Mouse (Mus musculus): ENCODE data around the gene Tnrc18. TPM values are rescaled to one million over a fixed set of nuclear protein-coding genes. Genes with fewer than 3 reads are reported as not detected.
"Not testable (repeated sequence)": the region's sequence is repeated elsewhere in the genome, so short reads cannot be mapped to it uniquely, and the experiment has no call there.

Tnrc18 gene
- polyA plus RNA-seq, 1 experiment from 2014 or later = 39.3 TPM

- Histone ChIP-seq H3K27me3 (ENCODE audit: insufficient read depth, poor library complexity, severe bottlenecking) (no peaks in the 10 kb centered on the region), H3K36me3 (no peaks in the 10 kb centered on the region), H3K9me3 (no peaks in the 10 kb centered on the region), H3K4me3 (no peak overlapping the region), H3K4me1 (replicated peaks) (peaks cover 21% of the 10 kb centered on the region), H3K27ac (peak overlapping the region; percentile 75; the same call in 1 of the 2 replicates)
- no peak for DNase-seq (ENCODE audit: low spot score)
- WGBS = 78% methylated on average over 8 of the region's 8 CpGs
These were observed 24.1 kb upstream of the Tnrc18 start for GRCm38 (mm10) chr5:142841372-142842136.

GRCm38 (mm10) chr5:142837427-142837826 is 20.0 kb upstream of the Tnrc18 start:
- not testable (repeated sequence) for H3K9me3 ChIP-seq; H3K27me3 ChIP-seq (ENCODE audit: insufficient read depth, poor library complexity, severe bottlenecking); H3K36me3 ChIP-seq; H3K27ac ChIP-seq; DNase-seq (ENCODE audit: low spot score); H3K4me3 ChIP-seq
- WGBS = 96% methylated on average over 2 of the region's 2 CpGs
- H3K4me1 ChIP-seq (replicated peaks) = peaks cover 19% of the 10 kb centered on the region

GRCm38 (mm10) chr5:142836891-142837290 is 19.4 kb upstream of the Tnrc18 start:
- DNase-seq (ENCODE audit: low spot score) = no peak
- no peak overlapping the region for H3K27ac ChIP-seq
- H3K27me3 ChIP-seq (ENCODE audit: insufficient read depth, poor library complexity, severe bottlenecking) = no peaks in the 10 kb centered on the region
- H3K9me3 ChIP-seq = no peaks in the 10 kb centered on the region
- peaks cover 13% of the 10 kb centered on the region for H3K4me1 ChIP-seq (replicated peaks)
- H3K36me3 ChIP-seq = no peaks in the 10 kb centered on the region
- WGBS = 73% methylated on average over 6 of the region's 6 CpGs
- H3K4me3 ChIP-seq = no peak overlapping the region

- no peak for DNase-seq (ENCODE audit: low spot score)
- WGBS = 81% methylated on average over 8 of the region's 8 CpGs
- 0 out of 2 replicates have a peak, but pooled peaks cover 2% of the 10 kb centered on the region for H3K9me3 ChIP-seq
- no peaks in the 10 kb centered on the region for H3K4me1 ChIP-seq (replicated peaks)
- no peak overlapping the region for H3K27ac ChIP-seq
- H3K4me3 ChIP-seq = no peak overlapping the region
- H3K36me3 ChIP-seq = no peaks in the 10 kb centered on the region
- H3K27me3 ChIP-seq (ENCODE audit: insufficient read depth, poor library complexity, severe bottlenecking) = no peaks in the 10 kb centered on the region
These were observed 16.4 kb upstream of the Tnrc18 start for GRCm38 (mm10) chr5:142833646-142834438.

GRCm38 (mm10) chr5:142826131-142826530 is 8.7 kb upstream of the Tnrc18 start:
- 81% methylated on average over 4 of the region's 4 CpGs for WGBS
- peaks cover 3% of the 10 kb centered on the region; the same call in 1 of the 2 replicates for H3K27me3 ChIP-seq (ENCODE audit: insufficient read depth, poor library complexity, severe bottlenecking)
- no peak for DNase-seq (ENCODE audit: low spot score)
- H3K9me3 ChIP-seq = 0 out of 2 replicates have a peak, but pooled peaks cover 2% of the 10 kb centered on the region
- H3K4me3 ChIP-seq = no peak overlapping the region; the same call in 1 of the 2 replicates
- H3K36me3 ChIP-seq = no peaks in the 10 kb centered on the region
- no peak overlapping the region; the same call in 1 of the 2 replicates for H3K27ac ChIP-seq
- H3K4me1 ChIP-seq (replicated peaks) = peaks cover 46% of the 10 kb centered on the region

- H3K4me1 ChIP-seq (replicated peaks) = peaks cover 46% of the 10 kb centered on the region
- 74% methylated on average over 5 of the region's 5 CpGs for WGBS
- no peaks in the 10 kb centered on the region for H3K36me3 ChIP-seq
- 0 out of 2 replicates have a peak, but pooled peaks cover under 1% of the 10 kb centered on the region for H3K9me3 ChIP-seq
- DNase-seq (ENCODE audit: low spot score) = no peak
- peak overlapping the region; percentile 18; the same call in 1 of the 2 replicates for H3K4me3 ChIP-seq
- peaks cover 3% of the 10 kb centered on the region; the same call in 1 of the 2 replicates for H3K27me3 ChIP-seq (ENCODE audit: insufficient read depth, poor library complexity, severe bottlenecking)
- peak overlapping the region; percentile 72 for H3K27ac ChIP-seq
These were observed 8.2 kb upstream of the Tnrc18 start for GRCm38 (mm10) chr5:142825665-142826064.

- no peaks in the 10 kb centered on the region for H3K9me3 ChIP-seq
- peaks cover 3% of the 10 kb centered on the region; the same call in 1 of the 2 replicates for H3K27me3 ChIP-seq (ENCODE audit: insufficient read depth, poor library complexity, severe bottlenecking)
- DNase-seq (ENCODE audit: low spot score) = peak; percentile 38
- peaks cover 46% of the 10 kb centered on the region for H3K4me1 ChIP-seq (replicated peaks)
- no peaks in the 10 kb centered on the region for H3K36me3 ChIP-seq
- 22% methylated on average over 6 of the region's 6 CpGs for WGBS
- peak overlapping the region; percentile 99 for H3K4me3 ChIP-seq
- H3K27ac ChIP-seq = peak overlapping the region; percentile 100
These were observed 6.6 kb upstream of the Tnrc18 start for GRCm38 (mm10) chr5:142824091-142824490.

GRCm38 (mm10) chr5:142823096-142824062 is 5.9 kb upstream of the Tnrc18 start:
- WGBS = 3% methylated on average over 31 of the region's 31 CpGs
- peaks cover 3% of the 10 kb centered on the region; the same call in 1 of the 2 replicates for H3K27me3 ChIP-seq (ENCODE audit: insufficient read depth, poor library complexity, severe bottlenecking)
- H3K4me1 ChIP-seq (replicated peaks) = peaks cover 46% of the 10 kb centered on the region

GRCm38 (mm10) chr5:142822286-142823095 is 5.0 kb upstream of the Tnrc18 start:
- H3K4me1 ChIP-seq (replicated peaks) = peaks cover 49% of the 10 kb centered on the region
- H3K27ac ChIP-seq = peak overlapping the region; percentile 100
- DNase-seq (ENCODE audit: low spot score) = peak; percentile 62
- H3K36me3 ChIP-seq = no peaks in the 10 kb centered on the region
- no peaks in the 10 kb centered on the region for H3K9me3 ChIP-seq
- under 1% methylated on average over 36 of the region's 36 CpGs for WGBS
- H3K27me3 ChIP-seq (ENCODE audit: insufficient read depth, poor library complexity, severe bottlenecking) = peaks cover 3% of the 10 kb centered on the region; the same call in 1 of the 2 replicates
- H3K4me3 ChIP-seq = peak overlapping the region; percentile 99

More at GRCm38 (mm10) chr5:142823096-142824062, 5.9 kb upstream of the Tnrc18 start:
- Histone ChIP-seq H3K27ac (peak overlapping the region; percentile 100), H3K36me3 (no peaks in the 10 kb centered on the region), H3K4me3 (peak overlapping the region; percentile 99), H3K9me3 (no peaks in the 10 kb centered on the region)
- peak; percentile 90 for DNase-seq (ENCODE audit: low spot score)

GRCm38 (mm10) chr5:142821974-142822285 is 4.5 kb upstream of the Tnrc18 start:
- H3K27ac ChIP-seq = peak overlapping the region; percentile 100
- H3K9me3 ChIP-seq = no peaks in the 10 kb centered on the region
- peak overlapping the region; percentile 99 for H3K4me3 ChIP-seq
- DNase-seq (ENCODE audit: low spot score) = no peak
- H3K4me1 ChIP-seq (replicated peaks) = peaks cover 49% of the 10 kb centered on the region
- H3K36me3 ChIP-seq = no peaks in the 10 kb centered on the region
- H3K27me3 ChIP-seq (ENCODE audit: insufficient read depth, poor library complexity, severe bottlenecking) = peaks cover 3% of the 10 kb centered on the region; the same call in 1 of the 2 replicates
- 0% methylated on average over 9 of the region's 9 CpGs for WGBS

- no peaks in the 10 kb centered on the region for H3K9me3 ChIP-seq
- peaks cover 3% of the 10 kb centered on the region; the same call in 1 of the 2 replicates for H3K27me3 ChIP-seq (ENCODE audit: insufficient read depth, poor library complexity, severe bottlenecking)
- no peaks in the 10 kb centered on the region for H3K36me3 ChIP-seq
- DNase-seq (ENCODE audit: low spot score) = peak; percentile 93
- peaks cover 49% of the 10 kb centered on the region for H3K4me1 ChIP-seq (replicated peaks)
- WGBS = under 1% methylated on average over 36 of the region's 36 CpGs
- peak overlapping the region; percentile 100 for H3K27ac ChIP-seq
- peak overlapping the region; percentile 99 for H3K4me3 ChIP-seq
These were observed 4.0 kb upstream of the Tnrc18 start for GRCm38 (mm10) chr5:142821266-142821973.

Measured in hindbrain, embryonic 10.5 days (tissue).